Mouse (Mus musculus): ENCODE data around the gene Nipa1.
"Not testable (repeated sequence)": the region's sequence is repeated elsewhere in the genome, so short reads cannot be mapped to it uniquely, and the experiment has no call there.

Gene Nipa1

DNA sequence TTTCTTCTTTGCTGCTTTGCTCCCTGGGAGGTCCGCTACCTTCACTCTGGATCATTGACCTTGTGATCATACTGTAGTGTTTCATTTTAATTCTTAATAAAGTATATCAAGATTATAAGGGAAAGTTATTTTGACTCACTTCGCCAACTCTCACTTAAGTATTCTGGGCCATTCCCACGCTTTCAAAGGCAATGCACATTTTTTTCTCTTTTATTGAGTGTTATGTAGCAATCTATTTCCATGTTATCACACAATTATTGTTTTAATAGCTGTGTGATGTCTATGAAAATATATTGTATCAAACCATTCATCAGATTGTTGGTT, at the start of gene Nipa1:
TSS of gene Nipa1 (minus strand) at position 25 of the 324 bp plus-strand sequence.
- DNase-seq (ENCODE audit: low read depth, low spot score), result no peak

DNA sequence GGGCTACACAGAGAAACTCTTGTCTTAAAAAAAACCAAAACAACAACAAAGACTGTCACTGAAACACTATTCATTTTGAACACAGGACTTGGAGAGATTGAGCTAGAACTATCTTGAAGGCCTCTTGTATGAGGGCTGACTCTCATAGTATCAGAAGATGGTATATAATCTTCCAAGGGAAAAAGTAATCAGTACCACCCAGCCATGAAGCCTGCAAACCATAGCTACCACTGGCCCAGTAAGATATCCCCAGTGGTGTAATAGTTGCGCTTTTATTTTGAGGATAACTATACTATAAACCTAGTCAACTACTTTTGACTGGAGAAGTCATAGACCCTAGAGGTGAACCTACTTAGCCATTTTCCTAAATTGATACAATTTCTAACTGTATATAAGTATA, 46.9 kb upstream of the Nipa1 start:
- no peak for DNase-seq (ENCODE audit: low read depth, low spot score)

DNA sequence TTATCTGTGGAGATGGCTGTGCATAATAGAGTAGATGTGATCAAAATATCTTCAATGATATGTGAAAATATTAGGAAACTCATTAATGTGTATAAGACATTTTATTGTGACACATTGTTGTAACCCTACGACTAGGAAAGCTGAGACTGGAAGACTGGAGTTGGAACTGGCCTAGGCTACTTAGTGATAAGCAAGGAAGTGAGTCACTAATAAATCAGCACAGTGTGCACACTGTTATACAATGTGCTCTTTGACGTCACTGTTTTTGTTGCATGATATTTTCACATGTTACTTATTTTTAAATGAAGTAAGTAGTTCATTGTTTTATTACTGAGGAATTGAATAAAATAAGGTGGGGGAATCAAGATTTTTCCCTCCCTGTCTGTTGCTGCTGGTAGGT, 46.4 kb upstream of the Nipa1 start:
- DNase-seq (ENCODE audit: low read depth, low spot score), result no peak

DNA sequence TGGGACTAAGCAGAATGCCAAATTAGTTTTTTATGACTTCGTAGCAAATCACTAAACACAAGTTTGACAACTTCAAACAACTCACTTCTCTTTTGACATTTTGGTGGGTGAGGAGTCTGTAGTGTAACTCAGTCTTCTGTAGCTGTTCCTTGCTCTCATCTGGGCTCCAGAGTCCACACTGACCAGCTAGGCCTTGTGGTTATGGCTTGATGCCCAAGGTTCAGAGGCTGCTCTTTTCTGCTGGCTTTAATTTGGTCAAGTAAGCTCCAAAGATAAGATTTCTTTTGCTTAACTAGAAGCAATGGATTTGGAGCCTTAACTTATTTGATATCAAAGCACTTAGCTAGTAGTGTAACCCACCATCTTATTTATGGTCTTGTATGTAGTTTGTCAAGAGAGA, 45.1 kb upstream of the Nipa1 start:
- no peak for DNase-seq (ENCODE audit: low read depth, low spot score)

DNA sequence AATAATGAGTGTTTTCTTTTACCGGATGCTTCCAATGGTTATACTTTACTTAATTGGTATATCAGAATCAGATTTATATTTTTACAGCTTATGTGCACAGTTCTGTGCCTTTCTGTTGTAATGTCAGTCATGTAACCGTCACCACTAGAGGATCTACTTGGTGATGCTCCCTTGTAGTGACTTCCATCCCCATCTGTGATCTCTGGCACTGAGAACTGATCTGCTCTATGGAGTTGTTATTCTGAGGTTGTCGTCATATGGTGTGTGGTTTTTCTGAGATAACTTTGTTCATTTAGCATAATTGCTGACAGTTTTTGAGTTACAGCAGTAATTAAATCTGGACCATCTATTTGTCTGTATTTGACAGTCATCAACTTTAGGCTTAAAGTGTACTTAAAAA, 35.6 kb upstream of the Nipa1 start:
- DNase-seq (ENCODE audit: low read depth, low spot score), result no peak

DNA sequence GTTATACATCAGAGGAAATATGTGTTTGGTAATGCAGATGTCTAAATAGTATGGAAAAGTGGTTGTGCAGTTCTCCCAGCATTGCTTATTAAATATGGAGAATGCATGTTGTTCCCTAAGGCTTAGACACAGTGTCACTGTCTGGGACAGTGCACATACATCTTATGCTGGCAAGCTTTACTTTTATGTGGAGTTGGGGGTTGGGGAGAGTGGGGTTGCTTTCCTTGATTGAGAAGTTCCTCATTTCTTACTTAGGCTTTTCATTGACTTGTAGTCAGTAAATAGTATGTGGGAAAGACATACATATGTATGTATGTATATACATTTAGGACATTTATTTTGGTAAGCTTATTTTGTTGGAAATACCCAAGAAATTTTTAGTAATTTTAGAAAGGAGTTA, 33.2 kb upstream of the Nipa1 start:
- no peak for DNase-seq (ENCODE audit: low read depth, low spot score)

DNA sequence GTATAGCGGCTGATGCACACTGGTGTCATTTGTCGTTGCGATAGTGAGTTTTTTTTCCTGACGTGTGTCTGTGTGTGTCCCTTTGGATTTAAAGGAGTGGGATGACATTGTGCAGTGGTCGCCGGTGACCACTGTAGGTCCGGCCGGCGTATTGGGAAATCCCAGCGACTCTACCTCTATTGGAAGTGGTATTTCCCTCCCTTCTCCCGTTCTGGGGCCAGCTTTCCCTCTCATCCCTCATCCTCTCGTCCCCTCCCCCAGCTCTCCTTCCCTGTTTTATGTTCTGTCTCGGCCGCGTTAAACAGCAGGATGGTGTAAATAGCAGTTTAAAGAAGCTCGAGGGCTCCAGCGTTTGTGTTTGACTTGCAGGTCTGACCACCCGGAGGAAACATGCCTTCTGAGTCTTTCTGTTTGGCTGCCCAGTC, 30.7 kb upstream of the Nipa1 start:
- no peak for DNase-seq (ENCODE audit: low read depth, low spot score)

DNA sequence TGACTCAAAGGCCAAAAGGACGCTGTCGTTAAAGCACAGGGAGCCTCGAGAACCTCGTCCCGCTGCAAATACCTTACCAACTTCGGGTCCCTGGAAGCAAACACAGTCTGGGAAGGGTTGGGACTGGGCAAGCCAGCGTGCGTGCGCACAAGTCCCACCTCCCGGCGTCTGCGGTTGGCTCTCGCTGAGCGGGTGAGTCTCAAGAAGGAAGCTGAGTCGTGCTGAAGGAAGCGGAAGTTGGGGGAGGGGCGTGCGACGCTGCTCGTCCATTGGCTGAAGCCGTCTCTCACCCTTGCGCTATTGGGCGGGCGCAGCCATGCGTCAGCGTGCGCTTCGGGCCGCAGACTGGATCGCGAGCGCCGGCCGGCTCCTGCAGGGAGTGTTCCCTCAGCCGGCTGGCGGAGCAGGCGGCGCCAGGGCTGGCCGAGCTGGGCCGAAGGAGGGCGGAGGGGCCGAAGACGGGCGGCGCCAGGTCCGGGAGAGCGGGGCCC, 30.1 kb upstream of the Nipa1 start, which contains the start of gene Herc2:
TSS of gene Herc2 (plus strand) at position 366 of the 491 bp plus-strand sequence.
- peak; percentile 96 for DNase-seq (ENCODE audit: low read depth, low spot score)

DNA sequence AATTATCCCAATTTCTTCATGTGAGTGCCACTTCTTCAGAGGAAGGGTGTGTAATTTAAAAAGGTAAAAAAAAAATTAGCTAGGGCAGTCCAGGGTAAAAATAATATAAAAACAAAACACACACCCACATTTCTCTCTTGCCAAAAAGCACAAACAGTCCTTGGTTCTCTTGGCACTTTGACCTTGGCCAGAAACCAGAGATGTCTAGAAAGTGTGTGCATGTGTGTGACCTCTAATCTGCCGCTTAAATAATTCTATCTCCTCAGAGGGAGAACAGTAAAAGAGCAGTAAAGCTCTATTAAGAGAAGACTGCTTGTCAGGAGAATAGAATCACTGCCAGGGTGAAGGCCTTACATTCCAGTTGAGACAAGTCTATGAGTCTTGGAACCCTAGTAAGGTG, 27.4 kb upstream of the Nipa1 start:
- no peak for DNase-seq (ENCODE audit: low read depth, low spot score)

DNA sequence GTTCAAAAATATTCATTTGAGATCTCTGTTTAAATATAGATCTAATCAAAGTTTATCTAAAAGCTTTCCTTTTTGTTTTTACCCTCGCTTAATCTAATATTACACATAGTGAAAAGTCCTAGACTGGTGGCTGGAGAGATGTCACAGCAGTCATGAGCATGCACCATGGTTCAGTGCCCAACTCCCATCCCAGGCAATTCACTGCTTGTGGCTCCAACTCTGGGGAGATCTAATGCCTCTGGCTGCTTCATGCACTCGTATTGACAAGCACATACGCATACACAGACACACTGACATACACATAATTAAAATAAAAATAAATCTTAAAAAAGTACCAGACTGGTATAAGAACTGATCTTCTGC, 24.5 kb upstream of the Nipa1 start:
- DNase-seq (ENCODE audit: low read depth, low spot score), result no peak

DNA sequence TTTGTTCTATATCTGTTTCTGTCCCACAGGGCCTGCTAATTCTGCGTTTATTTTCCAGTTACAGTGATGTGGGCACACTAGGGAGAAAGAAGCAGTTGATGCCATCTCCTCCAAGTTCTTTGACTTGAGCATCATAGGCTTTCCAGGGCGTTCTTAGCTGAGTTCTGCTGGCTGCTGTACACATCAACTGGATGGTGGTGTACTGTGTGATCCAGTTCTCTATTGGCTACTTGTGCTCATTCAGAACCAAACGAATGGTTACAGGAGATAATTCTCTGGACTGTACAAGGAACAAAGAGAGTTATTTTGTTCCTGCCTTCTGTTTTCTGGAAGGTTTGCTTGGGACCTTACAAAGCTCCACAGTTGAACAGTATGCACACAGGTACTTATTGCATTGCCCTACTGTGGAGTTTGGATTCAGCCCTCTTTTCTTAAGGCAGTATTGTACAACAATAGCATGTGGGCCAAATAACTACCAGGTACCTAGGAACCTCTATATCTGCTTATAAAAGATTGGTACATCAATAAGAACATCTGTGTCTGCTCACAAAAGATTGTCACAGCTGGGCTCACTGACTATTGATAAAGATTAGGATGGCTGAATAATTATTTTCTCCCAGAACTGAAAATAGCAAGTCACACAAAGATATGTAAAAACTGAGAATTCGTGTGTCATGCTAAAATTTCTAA, 24.0 kb upstream of the Nipa1 start:
- DNase-seq (ENCODE audit: low read depth, low spot score), result no peak

DNA sequence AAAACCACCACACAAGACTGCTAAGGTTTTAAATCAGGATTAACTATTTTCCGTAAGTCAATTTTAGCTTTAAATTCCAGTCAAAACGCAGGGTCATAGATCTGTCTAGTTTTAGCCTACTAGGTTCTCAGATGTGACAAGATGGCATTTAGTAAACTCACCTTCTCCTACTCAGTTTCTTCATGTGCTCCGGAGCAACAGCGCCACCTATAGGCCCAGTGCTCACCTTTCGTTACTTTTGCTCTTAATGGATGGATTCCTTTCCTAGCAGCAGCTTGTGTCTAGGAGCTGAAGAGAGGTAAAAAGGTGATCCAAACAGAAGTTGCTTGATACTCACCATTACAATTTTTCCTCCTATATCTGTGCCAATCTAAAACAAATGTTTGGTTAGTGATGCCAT, 22.6 kb upstream of the Nipa1 start:
- DNase-seq (ENCODE audit: low read depth, low spot score), result peak; percentile 51

DNA sequence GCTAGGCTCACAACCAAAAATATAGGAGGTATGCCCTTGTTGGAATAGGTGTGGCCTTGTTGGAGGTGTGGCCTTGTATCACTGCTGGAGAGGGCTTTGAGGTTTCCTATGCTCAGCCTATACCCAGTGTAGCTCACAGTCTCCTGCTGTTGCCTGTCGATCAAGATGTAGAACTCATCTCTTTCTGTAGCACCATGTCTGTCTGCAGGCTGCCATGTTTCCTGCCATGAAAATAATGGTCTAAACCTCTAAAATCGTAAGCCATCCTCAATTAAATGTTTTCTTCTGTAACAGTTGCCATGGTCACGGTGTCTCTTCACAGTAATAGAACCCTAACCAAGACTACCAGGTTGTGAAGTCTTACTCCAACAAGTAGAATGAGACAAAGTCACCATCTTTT, 3.8 kb upstream of the Nipa1 start:
- no peak for DNase-seq (ENCODE audit: low read depth, low spot score)

DNA sequence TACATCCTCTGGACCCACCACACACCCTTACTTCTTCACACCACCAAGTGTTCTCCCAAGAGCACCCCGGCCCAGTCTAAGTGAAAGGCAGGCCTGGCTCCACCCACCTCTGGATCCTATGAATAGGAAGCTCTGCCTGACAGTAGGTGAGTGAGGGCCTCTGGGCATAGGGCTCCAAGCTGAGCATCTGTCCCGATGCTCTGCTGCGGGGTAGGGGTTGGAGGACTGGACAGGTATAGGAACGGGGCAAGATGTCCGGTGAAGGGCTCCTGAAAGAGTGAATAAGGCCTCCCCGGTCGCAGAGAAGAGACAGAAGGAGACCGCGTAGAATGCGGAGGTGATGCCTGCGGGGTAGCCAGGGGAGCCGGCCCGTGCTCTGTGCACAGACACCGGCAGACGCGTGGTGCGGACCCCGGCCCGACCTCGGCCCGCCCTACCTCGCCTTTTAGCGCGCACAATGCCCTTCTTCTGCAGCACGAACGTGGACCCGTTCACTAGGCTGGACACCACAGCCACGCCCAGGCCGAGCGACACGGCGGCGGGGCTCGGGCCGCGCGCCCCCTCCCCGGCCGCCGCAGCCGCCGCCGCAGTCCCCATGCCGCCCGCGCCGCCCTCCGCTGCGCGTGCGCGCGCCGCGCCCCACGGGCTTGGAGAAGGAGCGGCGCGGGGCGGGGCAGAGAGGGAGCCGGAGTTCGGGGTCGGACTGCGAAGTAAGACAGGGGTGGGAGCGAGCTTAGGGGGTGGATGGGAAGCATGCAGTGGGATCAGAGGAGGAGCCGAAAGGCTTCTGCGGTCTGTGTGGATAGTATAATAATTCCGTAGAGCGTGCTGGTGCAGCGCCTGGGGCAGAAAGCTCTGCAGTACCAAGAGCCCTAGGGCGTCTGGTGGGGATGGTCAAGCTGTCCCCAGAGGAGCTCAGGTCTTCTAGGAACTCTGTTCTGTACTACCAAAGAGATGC, 503 bp downstream of the Nipa1 start:
- peak; percentile 37 for DNase-seq (ENCODE audit: low read depth, low spot score)

DNA sequence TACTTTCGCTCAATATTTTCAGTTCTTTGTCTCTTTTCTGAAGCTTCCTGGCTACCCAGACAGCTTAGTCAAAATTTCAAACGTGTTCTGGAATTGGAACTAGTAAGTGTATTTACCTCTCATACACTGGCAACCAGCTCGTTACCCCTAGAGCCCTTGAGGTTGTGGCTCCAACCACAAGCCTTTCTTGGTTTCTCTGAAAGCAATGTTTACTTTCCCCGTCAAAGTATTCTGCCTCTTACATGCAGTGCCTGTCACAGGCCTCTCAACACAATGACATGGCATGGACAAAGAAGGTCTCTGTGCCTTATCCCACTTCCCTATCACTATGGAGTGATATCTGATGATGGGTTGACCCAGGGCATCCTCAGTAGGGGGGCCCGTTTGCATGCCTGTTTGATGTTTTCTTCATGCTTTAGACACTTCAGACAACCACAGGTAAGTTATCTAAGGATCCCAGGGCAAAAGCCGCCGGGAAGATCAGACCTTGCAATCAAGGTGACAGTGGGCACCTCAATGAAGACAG, 1.2 kb downstream of the Nipa1 start:
- no peak for DNase-seq (ENCODE audit: low read depth, low spot score)

DNA sequence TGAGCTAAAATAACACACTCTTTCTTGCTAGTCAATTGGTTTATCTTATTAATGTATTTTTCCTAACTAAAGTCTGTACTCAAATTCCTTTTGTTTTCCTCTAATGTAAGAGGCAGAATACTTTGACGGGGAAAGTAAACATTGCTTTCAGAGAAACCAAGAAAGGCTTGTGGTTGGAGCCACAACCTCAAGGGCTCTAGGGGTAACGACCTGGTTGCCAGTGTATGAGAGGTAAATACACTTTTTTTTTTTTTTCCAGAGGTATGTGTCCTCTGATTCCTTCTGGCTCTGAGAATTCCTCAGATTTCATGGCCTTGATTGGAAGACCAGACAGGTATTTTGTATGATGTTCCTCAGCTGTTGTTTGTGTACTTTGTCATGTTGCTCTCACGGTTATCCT, 2.0 kb downstream of the Nipa1 start:
- no peak for DNase-seq (ENCODE audit: low read depth, low spot score)

DNA sequence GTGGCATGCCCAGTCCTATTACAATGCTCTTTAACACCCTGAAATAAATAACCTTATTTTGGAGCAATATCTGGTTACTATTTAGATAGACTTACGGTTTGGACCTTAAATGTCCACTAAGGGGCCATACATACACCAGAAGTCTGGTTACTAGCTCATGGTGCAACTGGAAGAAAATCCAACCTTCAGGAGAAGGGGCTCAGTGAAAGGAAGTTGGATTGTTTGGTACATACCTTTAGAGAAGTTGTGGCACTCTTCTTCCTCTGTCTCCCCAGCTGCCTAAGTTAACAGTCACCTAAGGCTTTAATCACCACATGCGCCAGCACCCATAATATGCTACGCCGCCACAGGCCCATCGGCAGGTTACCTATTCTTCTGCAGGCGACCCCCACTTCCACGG, 3.9 kb downstream of the Nipa1 start:
- no peak for DNase-seq (ENCODE audit: low read depth, low spot score)

DNA sequence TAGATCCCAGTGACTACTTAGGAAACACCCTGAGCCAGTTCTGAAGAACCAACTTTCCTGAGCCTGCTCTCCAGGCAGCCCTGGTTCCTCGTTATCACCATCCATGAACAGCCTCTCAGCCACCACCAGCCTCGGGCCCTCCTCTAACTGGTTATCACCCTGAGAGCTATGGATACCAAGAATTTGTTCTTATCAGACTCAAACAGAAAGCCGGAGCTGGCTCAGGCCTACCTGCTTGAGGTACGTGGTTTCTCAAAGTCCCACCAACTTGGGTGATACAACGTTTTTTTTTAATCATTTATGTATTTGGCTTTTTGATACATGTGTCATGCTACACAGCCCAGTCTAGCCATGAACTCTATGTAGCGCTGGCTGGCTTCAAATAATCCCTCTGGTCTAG, 4.6 kb downstream of the Nipa1 start:
- no peak for DNase-seq (ENCODE audit: low read depth, low spot score)

DNA sequence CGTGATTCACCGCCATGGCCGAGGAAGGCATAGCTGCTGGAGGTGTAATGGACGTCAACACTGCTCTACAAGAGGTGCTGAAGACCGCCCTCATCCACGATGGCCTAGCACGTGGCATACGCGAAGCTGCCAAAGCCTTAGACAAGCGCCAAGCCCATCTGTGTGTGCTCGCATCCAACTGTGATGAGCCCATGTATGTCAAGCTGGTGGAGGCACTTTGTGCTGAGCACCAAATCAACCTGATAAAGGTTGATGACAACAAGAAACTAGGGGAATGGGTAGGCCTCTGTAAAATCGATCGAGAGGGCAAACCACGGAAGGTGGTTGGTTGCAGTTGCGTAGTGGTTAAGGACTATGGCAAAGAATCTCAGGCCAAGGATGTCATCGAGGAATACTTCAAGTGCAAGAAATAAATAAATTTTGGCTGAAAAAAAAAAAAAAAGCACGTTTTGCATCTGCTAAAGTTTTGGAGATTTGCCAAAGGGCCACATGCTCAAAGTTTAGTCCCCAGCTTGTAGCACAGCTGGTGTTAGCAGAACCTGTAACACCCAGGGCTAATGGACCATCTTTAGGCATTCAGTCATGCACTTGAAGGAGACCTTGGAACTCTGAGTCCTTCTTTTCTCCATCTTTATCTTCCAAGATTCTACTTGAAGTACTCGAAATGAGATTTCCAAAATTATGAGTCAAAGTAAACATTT, 5.6 kb downstream of the Nipa1 start:
- DNase-seq (ENCODE audit: low read depth, low spot score), result not testable (repeated sequence)

DNA sequence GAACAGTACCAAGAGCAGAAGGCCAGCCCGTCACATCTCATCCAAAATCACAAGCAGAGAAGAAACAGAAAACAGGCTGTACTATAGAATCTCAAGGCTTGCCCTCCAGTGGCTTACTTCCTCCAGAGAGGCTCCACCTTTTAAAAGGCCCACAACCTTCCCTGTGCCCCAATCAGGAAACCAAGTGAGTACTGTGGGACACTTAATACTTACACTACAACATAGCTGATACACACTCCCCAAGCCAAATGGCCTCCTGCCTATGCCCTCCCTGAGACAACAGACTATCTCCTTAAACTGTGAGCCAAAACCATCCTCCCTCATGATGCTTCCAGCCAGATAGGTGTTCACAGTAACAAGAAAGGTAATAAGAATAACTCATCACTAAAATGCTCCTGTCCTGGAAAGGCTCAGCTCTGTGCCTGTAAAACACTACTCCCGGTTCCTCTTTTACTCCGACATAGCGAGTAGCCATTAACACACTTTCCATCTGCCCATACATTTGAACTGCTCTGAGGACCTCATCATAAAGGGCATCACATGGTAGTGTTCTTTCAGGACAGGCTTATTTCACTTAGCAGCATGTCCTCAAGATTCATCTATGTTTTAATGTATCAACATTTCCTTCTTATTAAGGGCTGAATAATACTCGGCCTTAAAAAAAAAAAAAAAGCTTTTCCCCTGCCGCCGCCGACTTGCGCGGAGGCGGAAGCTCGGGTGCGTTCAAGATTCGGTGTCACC, 6.3 kb downstream of the Nipa1 start:
- no peak for DNase-seq (ENCODE audit: low read depth, low spot score)

DNA sequence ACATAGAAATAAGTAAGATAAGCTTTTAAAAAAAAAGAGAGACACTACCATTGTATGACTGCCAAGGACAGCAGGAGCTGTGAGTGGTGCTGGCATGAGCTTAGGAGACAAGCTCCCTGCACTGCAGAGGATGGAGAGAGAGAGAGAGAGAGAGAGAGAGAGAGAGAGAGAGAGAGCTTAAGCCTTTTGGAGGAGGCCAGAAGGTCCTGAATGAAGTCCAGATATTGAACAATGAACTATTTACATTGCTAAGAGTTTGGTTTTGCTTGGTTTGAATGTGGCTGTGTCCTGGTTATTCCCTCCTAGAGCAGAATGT, 8.8 kb downstream of the Nipa1 start:
- no peak for DNase-seq (ENCODE audit: low read depth, low spot score)

Measured in retina, adult 2 months (tissue).